Mouse (Mus musculus) kidney, adult 2 months (tissue): Measurements from ENCODE around the gene Nrcam.

ENCODE experiments used
- CTCF ChIP-seq: fragments of 200-500 bp; conservative IDR thresholded peaks from 2 replicates; pipeline ENCODE4 v1.5.1; 2011; ENCODE audit warnings: low read depth, mild to moderate bottlenecking, control low read depth, low read length, moderate library complexity, mixed read lengths; ENCODE audit not compliant: insufficient read depth, insufficient read length
- POLR2A ChIP-seq: fragments of 200-500 bp; IDR thresholded peaks from one replicate; pipeline ENCODE4 v1.6.1; 2011; ENCODE audit warnings: low read depth, low read length, control low read depth

GRCm38 (mm10) chr12:44602958-44603331 lies 274.3 kb downstream of the Nrcam start:
- TF ChIP-seq CTCF: no peak
- no peak for TF ChIP-seq POLR2A
